Mouse (Mus musculus) adrenal gland, postnatal 10 days (tissue): Measurements from ENCODE around the gene Lmnb2. TPM values are rescaled to one million over a fixed set of nuclear protein-coding genes. Genes with fewer than 3 reads are reported as not detected.
A peak's percentile ranks its signal among the peaks of the same experiment; 100 is the strongest.

Experiments used
- DNase-seq: peaks from one replicate; pipeline ENCODE4 v3.0.0; 2021; ENCODE audit warnings: mixed read lengths
- total RNA-seq, 2 experiments: library from RNA; stranded (reverse); gene quantifications; 2 replicates each; pipeline ENCODE4 v1.2.3; 2021

Gene Lmnb2
- total RNA-seq, 2 experiments from 2014 or later = 14.5 to 16.5 TPM

GRCm38 (mm10) chr10:80855749-80856073 is 62.3 kb downstream of the Lmnb2 start:
- DNase-seq = no peak

- peak; percentile 99 for DNase-seq
Observed at GRCm38 (mm10) chr10:80854913-80855748, 62.9 kb downstream of the Lmnb2 start, which contains the start of the genes Lsm7 and Sppl2b. TSS of gene Lsm7 (minus strand) at chr10:80855209. TSS of gene Sppl2b (plus strand) at chr10:80855275.

Other genes with a start within 250 kb of the Lmnb2 start
- 100 to 1,000 TPM; 249 to 298 TPM for gene Mknk2, start 240.1 kb downstream of the Lmnb2 start, total RNA-seq
- gene Mob3a, start 216.3 kb downstream of the Lmnb2 start, total RNA-seq = 10 to 100 TPM; 17.7 to 20.1 TPM
- 10 to 100 TPM in 1 of 2 experiments, 1 to 10 TPM in 1; 6.9 to 13.1 TPM for gene Izumo4, start 216.1 kb downstream of the Lmnb2 start, total RNA-seq
- 10 to 100 TPM; 64.7 to 82.6 TPM for gene Ap3d1, start 176.0 kb downstream of the Lmnb2 start, total RNA-seq
- 10 to 100 TPM; 64.5 to 80.9 TPM for gene Dot1l, start 163.0 kb downstream of the Lmnb2 start, total RNA-seq
- 10 to 100 TPM; 45.2 to 50.5 TPM for gene Sf3a2, start 120.0 kb downstream of the Lmnb2 start, total RNA-seq
- gene Plekhj1, start 119.6 kb downstream of the Lmnb2 start, total RNA-seq = 10 to 100 TPM; 50.0 to 63.2 TPM
- under 1 TPM; 0.57 to 0.79 TPM for gene Amh, start 113.0 kb downstream of the Lmnb2 start, total RNA-seq
- 10 to 100 TPM in 1 of 2 experiments, 1 to 10 TPM in 1; 9.8 to 24.0 TPM for gene Jsrp1, start 104.7 kb downstream of the Lmnb2 start, total RNA-seq
- gene Oaz1, start 91.6 kb downstream of the Lmnb2 start, total RNA-seq = 100 to 1,000 TPM; 700 to 820 TPM
- 1 to 10 TPM in 1 of 2 experiments, under 1 TPM in 1; 0.99 to 1.5 TPM for gene Lingo3, start 74.2 kb downstream of the Lmnb2 start, total RNA-seq
- 10 to 100 TPM; 35.3 to 37.8 TPM for gene Lsm7, start 63.0 kb downstream of the Lmnb2 start, total RNA-seq
- 10 to 100 TPM; 25.3 to 39.8 TPM for gene Sppl2b, start 63.0 kb downstream of the Lmnb2 start, total RNA-seq
- gene Tmprss9, start 46.4 kb downstream of the Lmnb2 start, total RNA-seq = under 1 TPM; 0.09 to 0.12 TPM
- gene Timm13, start 17.3 kb downstream of the Lmnb2 start, total RNA-seq = 100 to 1,000 TPM; 271 to 285 TPM
- 10 to 100 TPM; 11.7 to 44.5 TPM for gene Gadd45b, start 11.8 kb upstream of the Lmnb2 start, total RNA-seq
- gene Gng7, start 96.7 kb upstream of the Lmnb2 start, total RNA-seq = 1 to 10 TPM; 5.4 to 6.4 TPM
- gene Diras1, start 107.4 kb upstream of the Lmnb2 start, total RNA-seq = 1 to 10 TPM; 2.8 to 3.4 TPM
- gene Slc39a3, start 119.2 kb upstream of the Lmnb2 start, total RNA-seq = 10 to 100 TPM; 28.5 to 32.8 TPM
- 100 to 1,000 TPM; 190 to 191 TPM for gene Sgta, start 141.9 kb upstream of the Lmnb2 start, total RNA-seq
- 10 to 100 TPM; 31.8 to 42.4 TPM for gene Thop1, start 151.8 kb upstream of the Lmnb2 start, total RNA-seq
- 10 to 100 TPM; 18.1 to 42.6 TPM for gene Creb3l3, start 180.6 kb upstream of the Lmnb2 start, total RNA-seq
- gene Map2k2, start 187.7 kb upstream of the Lmnb2 start, total RNA-seq = 100 to 1,000 TPM; 151 to 161 TPM
- gene Zbtb7a, start 217.0 kb upstream of the Lmnb2 start, total RNA-seq = 10 to 100 TPM; 61.1 to 66.6 TPM
- gene Pias4, start 249.7 kb upstream of the Lmnb2 start, total RNA-seq = 10 to 100 TPM; 25.8 to 26.5 TPM